Mouse (Mus musculus) thymus, postnatal 14 days (tissue): Measurements from ENCODE around the gene Lrrc26.

Experiments
- DNase-seq: peaks from one replicate; pipeline ENCODE4 v3.0.0; 2021

The Lrrc26 gene

DNA sequence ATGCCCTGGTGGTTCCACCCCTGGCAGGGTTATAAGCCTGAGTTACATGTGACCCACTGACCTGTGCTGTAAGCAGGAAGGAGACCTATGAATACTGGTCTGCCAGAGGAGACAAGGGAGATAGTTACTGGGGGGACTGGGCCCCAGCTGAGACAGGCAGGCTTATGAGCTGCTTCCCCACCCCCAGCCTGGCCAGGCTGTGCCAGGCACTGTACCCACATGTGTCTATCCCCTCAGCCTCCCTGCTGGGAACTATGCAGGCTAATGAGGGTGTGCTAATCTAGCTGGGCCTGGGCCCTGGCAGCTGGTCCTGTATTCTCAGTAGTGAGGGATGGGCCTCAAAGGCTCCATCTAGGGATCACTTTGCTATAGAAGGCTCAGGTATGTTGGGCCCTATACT, 22.5 kb upstream of the Lrrc26 start:
- DNase-seq = no peak

DNA sequence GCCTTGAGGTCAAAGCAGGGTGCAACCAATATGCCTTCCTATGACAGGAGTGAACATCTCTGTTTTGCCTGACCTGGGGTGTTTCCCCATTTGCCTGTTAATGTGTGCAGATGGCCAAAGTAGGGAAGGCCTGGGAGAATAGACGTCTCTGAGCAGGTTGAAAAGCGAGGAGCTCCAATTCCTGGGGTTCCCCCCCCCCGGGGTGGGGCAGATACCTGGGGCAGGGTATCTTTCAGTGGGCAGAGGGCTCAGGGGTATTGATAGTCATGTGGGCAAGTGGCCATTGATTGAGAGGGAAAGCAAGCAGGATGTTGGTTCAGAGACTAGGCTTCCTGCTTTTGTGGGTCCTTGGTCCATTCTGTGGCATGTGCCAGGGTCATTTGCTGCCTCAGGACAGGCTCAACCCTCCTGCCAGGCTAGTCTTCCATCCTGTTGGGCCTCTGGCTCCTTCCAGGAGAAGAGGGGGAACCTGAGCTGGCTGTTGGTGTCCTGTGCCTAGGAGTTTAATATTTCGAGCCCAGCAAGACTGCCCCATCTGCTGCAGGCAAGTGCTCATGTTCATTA, 21.9 kb upstream of the Lrrc26 start:
- no peak for DNase-seq

DNA sequence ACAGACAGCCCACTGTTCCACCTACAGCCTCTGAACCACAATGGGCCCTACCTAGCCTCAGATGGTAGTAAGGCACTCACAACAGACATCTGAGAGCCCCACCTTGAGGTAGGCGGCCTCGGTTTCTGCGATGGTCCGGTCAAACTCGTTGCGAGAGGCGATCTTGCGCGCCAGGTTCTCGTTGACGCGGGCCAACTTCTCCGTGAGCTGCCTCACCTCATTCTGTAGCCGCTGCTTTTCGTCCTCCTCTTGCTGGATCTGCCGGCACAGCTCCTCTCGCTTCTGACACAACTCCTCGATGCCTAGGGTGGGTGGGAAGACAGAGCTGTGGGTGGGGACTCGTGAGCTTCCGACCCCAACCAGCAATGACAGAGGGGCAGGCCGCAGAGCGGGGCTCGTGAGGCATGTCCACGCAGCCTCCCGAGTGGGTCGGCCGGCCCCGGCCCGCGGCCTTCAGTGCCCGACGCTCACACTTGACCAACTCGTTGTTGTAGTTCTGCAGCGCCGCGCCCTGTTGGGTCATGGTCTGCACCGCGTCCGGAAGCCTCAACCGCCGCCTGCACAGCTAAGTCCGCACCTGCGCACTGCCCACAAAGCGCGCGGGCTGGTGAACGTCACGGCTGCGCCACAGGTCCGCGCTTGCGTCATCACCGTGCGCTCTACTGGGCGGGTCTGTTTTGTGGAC, 17.7 kb upstream of the Lrrc26 start, which contains the start of the genes Ssna1 and Anapc2:
Gene Ssna1 (minus strand): TSS at position 612 of the 685 bp plus-strand sequence.
Gene Anapc2 (plus strand): TSS at position 652 of the 685 bp plus-strand sequence.
- DNase-seq = peak; percentile 97

DNA sequence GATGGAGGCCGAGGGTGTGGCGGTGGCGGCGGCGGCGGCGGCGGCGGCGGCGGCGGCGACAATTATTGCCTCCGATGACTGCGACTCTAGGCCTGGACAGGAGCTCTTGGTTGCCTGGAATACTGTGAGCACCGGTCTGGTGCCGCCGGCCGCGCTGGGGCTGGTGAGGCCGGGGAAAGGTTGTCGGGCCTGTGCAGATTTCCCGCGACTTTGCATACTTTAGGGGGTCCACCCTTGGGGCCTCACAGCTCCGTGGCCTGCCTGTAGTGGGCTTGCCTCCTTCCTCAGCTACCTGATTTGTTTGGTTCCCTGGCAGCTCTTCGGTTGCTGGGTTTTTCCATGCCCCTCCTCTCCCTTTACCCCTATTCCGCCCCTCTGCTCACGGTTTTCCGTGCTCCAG, 17.2 kb upstream of the Lrrc26 start:
- no peak for DNase-seq

DNA sequence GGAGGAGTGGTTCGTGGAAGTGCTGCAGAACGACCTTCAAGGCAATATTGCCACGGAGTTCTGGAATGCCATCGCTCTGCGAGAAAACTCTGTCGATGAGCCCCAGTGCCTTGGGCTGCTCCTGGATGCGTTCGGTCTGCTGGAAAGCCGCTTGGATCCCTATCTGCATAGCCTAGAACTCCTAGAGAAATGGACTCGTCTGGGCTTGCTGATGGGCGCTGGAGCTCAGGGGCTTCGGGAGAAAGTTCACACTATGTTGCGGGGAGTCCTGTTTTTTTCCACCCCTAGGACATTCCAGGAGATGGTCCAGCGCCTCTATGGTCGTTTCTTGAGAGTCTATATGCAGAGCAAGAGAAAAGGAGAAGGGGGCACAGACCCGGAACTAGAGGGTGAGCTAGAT, 16.7 kb upstream of the Lrrc26 start:
- DNase-seq = no peak

DNA sequence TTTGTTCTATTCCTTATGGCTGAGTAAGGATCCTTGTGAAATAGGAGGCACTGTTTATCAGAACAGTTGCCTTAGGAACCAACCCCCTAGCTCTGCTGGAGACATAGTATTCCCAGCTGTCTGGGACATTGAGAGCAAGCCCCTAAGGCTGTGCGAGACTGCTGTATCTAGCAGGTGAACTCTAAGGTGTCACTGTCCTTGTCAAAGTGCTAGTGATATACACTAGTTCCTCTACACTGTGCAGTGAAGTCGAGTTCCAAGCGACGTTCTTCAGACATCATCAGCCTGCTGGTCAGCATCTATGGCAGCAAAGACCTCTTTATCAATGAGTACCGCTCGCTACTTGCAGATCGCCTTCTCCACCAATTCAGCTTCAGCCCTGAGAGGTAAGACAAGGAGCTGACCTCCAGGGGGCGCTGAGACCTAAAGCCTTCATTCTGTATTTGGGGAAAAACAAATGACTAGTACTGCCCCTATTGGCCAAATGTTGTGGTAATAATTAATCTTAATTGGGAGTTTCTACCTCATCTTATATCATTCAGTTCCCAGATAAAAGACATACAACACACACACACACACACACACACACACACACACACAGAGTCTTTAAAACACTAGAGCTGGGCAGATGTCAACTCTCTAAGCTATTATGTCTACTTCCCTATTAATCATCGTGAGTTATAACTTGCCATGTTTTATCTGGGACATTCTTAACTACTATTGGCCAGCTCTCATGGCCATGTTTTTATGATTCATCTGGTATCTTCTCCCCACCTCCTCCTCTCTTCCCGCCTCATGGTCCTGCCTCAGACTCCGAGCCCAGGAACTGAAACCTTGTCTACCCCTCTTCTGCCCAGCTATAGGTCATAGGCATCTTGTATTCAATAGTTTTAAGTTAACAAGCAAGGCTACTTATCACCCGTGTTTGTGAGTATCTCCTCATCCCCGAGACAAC, 10.5 kb upstream of the Lrrc26 start:
- peak; percentile 76 for DNase-seq

DNA sequence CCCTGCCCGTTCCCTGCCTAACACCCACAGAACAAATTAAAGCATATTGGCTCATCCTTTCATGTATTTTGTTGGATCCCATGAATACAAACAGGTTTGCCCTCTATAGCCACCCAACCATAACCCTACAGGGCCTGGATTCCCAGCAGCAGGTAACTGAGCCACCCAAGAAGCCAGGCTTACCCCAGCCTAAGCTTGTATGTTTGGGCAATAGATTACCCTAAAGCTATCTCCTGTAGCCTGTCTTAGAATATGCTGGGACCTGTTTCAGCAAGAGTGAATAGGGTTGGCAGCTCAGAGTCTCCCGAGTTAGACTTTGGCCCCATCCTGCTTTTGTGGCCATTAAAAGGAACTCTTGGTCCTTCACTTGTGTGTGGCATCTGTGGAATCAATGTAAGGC, 4.2 kb upstream of the Lrrc26 start:
- DNase-seq = no peak

DNA sequence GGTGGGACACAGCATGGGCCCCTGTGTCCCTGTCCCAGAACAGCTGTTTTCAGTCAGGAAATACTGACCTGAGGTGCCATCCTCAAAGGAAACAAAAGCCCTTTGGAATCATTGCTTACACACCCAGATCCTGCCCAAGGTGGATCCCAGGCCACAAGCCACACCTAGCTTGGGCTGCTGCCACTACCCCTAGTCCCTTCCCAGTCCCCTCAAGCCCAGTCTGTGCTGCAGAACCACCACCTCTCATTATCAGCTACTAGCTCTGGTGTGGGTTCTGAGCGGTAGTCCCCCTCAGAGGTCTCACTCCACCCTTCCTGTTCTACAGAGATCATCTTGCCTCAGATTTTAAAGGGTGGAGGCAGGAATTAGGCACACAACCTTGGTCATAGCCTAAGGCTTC, 3.4 kb upstream of the Lrrc26 start:
- DNase-seq = no peak

DNA sequence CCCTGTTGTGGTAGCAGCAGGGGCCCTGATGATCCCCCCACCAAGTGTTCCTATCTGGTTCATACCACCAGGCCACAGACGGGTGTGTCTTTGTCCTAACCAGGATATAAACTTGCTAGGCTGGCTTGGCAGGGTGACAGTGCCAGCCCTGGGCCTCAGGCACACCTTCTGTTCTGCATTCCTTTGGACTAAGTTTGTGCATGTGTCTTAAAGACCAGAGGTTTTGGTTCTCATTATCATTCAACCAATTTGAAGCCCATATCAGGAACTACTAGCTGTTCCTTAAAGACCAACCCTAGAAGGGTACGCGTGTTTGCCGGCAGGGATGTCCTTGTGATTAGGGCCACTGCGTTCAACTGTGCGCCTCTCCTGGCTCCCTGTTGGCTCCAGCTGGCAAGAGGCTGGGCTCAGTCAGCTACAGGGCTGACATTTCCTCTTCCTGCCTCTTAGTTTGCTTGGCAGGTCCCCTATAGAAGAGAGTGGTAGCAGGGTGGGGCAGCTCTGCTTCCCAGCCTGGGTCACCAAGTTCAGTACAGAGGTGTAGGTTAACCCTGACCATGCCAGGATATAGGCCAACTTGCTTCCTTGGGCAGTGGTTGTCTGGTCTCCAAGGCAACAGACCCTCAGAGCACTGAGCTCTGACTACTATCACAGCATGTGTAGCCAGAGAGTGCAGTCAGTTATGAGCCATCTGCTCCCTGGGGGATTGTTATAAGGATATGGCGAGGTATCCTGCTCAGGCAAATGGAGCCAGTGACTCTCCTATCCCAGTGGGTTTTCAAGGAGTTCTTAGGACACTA, 2.7 kb upstream of the Lrrc26 start:
- no peak for DNase-seq

DNA sequence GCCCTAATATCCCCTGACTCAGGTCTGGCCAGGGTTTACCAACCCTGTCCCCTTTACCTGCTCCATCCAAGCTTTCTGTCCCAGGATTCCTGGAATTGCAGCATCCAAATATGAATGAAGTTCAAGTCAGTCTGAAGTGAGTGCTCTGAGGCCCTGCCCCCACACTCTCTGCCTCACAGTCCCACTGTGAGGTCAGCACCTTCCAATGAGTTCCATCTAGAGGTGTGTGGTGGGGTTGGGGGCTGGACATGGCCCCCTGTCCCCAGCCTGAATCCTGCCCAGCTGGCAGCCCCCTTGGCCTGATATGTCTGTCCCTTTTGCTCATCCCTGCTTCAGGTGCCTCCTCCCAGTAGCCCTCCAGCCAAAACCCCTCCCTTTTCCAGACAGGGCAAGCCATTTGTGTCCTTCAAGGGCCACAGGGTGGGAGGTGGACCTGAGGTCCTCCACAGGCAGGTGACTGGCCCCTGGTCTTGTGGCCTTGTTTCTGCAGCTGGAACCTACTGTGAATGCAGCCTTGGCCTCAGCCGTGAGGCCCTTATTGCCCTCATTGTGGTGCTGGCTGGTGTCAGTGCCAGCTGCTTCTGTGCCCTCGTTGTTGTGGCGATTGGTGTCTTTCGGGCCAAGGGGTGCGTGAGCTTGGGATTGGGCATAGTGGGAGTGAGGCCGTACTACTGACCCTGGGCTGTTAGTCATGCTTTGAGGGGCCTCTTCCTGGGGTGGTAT, 1.6 kb upstream of the Lrrc26 start, which contains the start of gene Tmem210:
Gene Tmem210 (plus strand): TSS at position 219 of the 723 bp plus-strand sequence.
- DNase-seq = no peak

DNA sequence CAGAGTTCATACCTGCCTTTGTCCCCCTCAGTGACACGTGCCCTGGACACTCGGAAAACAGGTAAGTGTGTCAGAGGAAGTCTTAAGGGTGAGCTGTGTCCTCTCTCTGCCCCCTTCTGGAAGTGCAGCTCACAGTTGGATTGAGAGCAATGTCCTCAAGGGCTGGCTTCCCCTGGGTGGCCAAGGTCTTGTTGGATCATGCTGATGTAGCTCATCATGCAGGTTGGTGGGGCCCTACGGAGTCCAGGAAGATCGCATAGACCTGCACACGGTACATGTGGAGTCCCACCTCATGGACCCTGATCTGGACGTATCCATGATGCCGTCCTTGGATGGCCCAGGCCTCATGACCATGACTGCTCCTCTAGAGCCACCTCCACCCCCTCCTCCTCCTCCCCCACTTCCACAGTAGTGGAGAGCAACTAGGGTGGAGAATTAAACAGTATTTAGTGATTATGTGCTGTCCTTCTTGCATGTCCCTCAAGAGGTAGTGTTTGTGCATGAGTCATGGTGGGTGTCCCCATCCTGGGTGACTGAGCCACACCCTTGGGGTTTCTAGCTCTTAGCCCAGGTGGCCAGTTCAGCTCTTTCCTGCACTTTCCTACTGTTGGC, 875 bp upstream of the Lrrc26 start:
- no peak for DNase-seq

DNA sequence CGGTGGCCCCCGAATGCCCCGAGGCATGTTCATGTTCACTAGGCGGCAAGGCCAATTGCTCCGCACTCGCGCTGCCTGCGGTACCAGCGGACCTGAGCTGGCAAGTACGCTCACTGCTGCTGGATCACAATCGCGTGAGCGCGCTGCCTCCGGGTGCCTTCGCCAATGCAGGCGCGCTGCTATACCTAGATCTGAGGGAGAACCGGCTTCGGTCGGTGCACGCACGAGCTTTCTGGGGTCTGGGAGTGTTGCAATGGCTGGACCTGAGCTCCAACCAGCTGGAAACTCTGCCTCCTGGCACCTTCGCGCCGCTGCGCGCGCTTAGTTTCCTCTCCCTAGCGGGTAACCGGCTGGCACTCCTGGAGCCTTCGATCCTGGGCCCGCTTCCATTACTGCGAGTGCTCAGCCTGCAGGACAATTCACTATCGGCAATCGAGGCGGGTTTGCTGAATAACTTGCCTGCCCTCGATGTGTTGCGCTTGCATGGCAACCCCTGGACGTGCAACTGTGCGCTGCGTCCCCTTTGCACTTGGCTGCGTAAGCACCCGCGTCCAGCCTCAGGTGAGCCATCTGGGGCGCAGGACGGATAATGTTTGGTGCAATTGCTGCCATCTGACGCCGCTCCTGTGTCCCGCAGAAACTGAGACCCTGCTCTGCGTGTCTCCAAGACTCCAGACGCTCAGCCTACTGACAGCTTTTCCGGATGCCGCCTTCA, 543 bp downstream of the Lrrc26 start:
- no peak for DNase-seq

DNA sequence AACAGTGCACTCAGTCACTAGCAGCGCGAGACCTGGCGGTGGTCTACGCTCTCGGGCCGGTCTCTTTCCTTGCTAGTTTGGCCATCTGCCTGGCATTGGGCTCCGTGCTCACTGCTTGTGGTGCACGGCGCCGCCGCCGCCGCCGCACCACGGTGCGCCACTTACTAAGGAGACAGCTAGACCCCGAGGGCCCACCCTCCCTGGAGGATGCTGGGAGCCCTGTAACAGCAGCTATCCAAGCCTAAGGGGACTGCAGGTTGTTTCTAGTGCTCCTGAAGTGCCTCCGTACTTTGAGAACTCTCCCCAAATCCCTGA, 1.1 kb downstream of the Lrrc26 start:
- no peak for DNase-seq

DNA sequence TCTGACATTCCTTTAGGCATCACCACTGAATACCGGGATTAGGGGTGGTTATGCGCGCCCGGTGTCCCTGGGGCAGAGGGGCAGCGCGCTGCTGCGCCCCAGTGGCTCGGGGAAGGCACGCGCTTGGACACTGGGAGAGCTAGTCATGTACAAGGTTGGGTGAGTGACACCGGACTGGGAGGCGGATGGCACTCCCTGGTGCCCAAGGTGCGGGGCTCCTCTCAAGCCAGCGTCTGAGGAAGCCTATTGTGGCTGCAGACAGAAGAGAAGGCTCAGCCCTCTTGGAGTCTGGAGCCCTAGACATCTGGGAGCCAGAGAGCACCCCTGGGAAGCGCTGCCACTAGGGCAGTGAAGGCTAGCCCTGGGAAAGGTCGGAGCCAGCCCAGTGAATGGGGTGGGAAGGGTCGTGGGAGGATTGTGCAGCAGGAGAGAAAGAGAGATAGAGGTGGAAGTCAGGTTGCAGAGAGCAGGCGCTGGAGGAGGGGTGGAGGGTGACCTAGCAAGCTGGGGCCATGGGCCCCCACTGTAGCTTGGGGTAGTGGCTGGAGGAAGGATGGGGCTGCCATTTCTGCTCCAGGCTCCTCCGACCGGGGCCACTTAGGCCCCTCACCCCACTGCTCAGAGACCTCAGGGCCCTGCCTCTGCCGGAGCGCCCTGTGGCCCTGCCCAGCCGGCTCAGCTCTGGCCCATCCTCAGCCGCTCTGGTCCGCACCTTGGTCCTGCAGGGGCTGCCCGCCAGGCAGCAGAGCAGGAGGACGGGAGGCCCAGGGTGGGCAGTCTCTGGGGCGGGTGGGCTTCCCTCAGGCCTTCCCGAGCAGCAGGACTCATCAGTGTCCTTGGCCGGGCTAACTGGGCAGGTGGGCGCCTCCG, 1.7 kb downstream of the Lrrc26 start:
- no peak for DNase-seq

DNA sequence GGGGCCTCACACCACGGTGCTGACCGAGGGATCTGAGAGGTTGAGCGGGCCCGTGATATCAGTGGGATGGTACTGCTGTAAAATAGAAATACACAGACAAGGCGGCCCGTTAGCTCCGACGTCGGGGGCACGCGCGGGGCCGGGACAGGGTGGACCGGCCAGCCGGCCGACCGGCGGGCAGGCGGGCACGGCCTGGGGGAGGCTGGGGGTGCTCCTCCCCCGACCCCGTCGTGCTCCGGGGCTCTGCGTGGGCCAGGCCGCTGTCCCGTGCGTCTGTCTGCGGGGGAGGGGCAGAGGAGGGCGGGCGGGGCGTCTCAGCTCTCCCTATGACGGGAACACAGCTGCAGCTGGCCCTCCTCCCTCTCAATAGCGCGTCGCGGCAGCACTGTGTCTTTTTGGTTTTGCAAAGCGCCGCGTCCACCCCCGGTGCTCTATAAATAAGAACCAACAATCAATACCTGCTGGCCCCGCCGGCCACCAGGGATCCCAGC, 2.4 kb downstream of the Lrrc26 start:
- DNase-seq = no peak

DNA sequence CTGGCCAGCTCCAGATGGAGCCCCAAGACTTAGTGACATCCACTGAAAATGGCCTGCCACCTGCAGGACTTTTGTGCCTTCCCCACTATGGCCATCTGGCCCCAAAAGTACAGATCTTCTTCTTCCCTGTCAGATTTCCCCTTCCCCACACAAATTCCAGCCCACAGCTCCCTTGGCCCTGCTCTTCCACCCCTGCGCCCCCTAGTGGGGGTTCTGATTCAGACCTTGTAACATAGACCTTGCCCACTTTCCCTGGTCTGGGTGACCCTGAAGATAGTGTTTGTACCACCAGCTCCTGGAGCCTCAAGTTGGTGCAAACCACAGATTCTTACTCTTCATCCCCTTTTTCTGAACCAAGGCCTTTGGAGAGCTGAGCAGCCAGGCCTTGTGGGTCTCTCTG, 3.1 kb downstream of the Lrrc26 start:
- DNase-seq = peak; percentile 76

DNA sequence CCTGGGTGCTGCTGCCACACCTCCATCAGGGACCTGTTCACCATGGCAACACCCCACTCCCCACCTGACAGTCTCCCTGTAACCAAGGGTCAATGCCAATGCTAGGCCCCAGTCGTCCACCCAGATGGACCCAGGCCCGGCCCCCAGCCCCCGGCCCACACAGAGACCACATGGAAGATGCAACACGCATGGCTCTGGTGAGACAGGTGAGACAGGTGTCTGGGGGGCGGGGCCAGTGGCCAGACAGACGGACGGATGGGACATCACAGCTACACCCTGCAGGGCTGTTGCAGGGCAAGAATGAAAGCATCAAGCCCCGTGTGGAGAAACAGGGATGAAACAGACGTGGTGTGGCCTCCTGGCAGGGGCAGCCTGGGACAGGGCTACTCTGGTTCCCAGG, 4.0 kb downstream of the Lrrc26 start:
- no peak for DNase-seq

DNA sequence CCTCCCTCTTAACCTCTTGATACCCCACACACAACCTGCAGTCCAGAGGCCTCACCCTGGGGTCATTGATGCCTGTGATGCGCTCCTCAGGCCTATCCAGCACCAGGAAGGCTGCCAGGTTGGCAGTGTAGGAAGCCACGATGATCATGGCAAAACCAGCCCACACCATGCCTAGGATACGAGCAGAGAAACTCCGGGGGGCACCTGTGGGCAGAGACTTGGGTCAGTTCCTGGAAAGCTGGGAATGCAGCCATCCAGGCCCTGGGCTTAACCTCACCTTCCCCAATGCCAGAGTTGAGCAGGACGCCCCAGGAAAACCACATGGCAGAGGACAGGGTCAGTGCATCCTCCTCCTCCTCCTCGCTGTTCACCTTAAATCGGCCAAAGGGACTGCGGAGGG, 7.4 kb downstream of the Lrrc26 start:
- no peak for DNase-seq

DNA sequence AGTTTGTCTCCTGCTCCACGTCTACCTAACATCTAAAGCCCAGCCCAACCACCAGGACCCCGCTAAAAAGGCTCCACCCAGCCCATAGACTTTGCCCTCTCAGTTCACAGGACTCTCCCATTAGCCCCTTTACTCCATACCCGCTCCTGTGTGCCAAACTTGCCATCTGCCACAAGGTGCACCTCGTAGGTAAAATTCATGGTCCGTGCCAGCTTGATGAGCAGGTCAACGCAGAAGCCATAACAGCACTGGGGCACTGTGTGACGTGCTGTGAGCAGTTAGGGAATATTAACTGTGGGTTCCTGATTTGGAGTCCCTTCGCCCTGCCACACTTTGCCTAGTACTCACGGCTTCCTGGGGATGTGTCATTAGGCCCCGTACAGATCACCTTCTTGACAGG, 8.3 kb downstream of the Lrrc26 start:
- DNase-seq = no peak

DNA sequence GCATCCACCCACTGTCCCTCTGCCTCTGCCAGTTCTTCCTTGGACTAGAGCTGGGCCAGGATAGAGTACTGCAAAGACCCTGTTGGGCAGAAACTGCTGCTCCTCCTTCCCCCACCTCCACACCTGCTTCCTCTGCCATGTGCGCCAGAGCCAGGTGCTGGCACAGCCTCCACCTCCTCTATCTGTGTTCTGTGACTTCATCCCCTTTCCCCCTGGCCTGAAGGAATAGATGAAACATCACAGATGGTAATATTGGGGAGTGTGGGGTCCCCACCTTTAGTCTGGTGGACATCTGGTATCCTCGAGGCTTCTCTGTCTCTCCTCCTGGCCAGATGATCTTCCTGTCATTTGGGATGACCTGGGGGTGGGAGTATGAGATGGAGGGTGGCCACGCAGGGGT, 13.7 kb downstream of the Lrrc26 start:
- no peak for DNase-seq
